Mouse (Mus musculus) liver, embryonic 14.5 days (tissue): ENCODE data around the gene Pfkfb4. TPM values are rescaled to one million over a fixed set of nuclear protein-coding genes. Genes with fewer than 3 reads are reported as not detected.
A peak's percentile ranks its signal among the peaks of the same experiment; 100 is the strongest.

Experiments
- ATAC-seq: fragments of 200-750 bp; cut with Nextera tagmentation; 2 replicates; pipeline ENCODE4 v1.8.0; 2017; ENCODE audit warnings: moderate number of reproducible peaks, mild to moderate bottlenecking, moderate library complexity; ENCODE audit not compliant: insufficient read depth
- DNase-seq, 3 experiments: peaks; one replicate each; pipeline ENCODE4 v3.0.0-alpha.2; 2012 to 2013; ENCODE audit warnings: low read depth in 3 of 3, low spot score in 3 of 3
- H3K27ac ChIP-seq: fragments of 300-500 bp; sonication (generic); 2 replicates; pipeline ENCODE4 v1.5.1; 2014; ENCODE audit warnings: moderate library complexity, mild to moderate bottlenecking, control low read depth, inconsistent platforms
- H3K27me3 ChIP-seq: fragments of 300-500 bp; sonication (generic); 2 replicates; pipeline ENCODE4 v1.6.1; 2014; ENCODE audit warnings: mild to moderate bottlenecking, low read length, moderate library complexity; ENCODE audit not compliant: control insufficient read depth, insufficient read depth
- H3K36me3 ChIP-seq: fragments of 300-500 bp; sonication (generic); replicated peaks from 2 replicates; pipeline ENCODE4 v1.6.1; 2014; ENCODE audit warnings: low read depth; ENCODE audit not compliant: control insufficient read depth, insufficient read depth
- H3K4me1 ChIP-seq, 2 experiments: fragments of 200-500 bp in 1 of 2; fragments of 300-500 bp in 1 of 2; sonication (generic) in 1 of 2; replicated peaks; 2 replicates each; pipeline ENCODE4 v1.6.1; 2012 to 2014; ENCODE audit warnings: antibody characterized with exemption in 1 of 2, inconsistent platforms in 1 of 2, low read length in 1 of 2; ENCODE audit not compliant: control insufficient read depth in 2 of 2, insufficient read depth in 2 of 2
- H3K4me2 ChIP-seq: fragments of 300-500 bp; sonication (generic); 2 replicates; pipeline ENCODE4 v1.6.1; 2014; ENCODE audit warnings: low read depth, mild to moderate bottlenecking, control low read depth, moderate library complexity
- H3K4me3 ChIP-seq, 2 experiments: fragments of 200-500 bp in 1 of 2; fragments of 300-500 bp in 1 of 2; sonication (generic) in 1 of 2; 2 replicates each; pipeline ENCODE4 v1.5.1; 2012 to 2014; ENCODE audit warnings: low read depth in 2 of 2, low read length in 2 of 2, mild to moderate bottlenecking in 2 of 2, control low read depth in 1 of 2, inconsistent platforms in 1 of 2, moderate library complexity in 1 of 2; ENCODE audit not compliant: insufficient read depth in 1 of 2
- H3K9ac ChIP-seq: fragments of 300-500 bp; sonication (generic); replicated peaks from 2 replicates; pipeline ENCODE4 v1.6.1; 2014; ENCODE audit warnings: mild to moderate bottlenecking, control low read depth, moderate library complexity
- H3K9me3 ChIP-seq: fragments of 300-500 bp; sonication (generic); 2 replicates; pipeline ENCODE4 v1.6.1; 2016; ENCODE audit warnings: low read length, mixed read lengths; ENCODE audit not compliant: control insufficient read depth
- CTCF ChIP-seq: IDR thresholded peaks from 2 replicates; pipeline ENCODE4 v1.5.1; 2016; ENCODE audit warnings: antibody characterized with exemption, low read depth, control low read depth
- EP300 ChIP-seq: IDR thresholded peaks from 2 replicates; pipeline ENCODE4 v1.6.1; 2016; ENCODE audit warnings: antibody characterized with exemption, low read depth
- WGBS: fragments of 180-500 bp; shearing (Covaris S2); extraction: QIAGEN DNeasy Blood & Tissue Kit; methylation state at CpG from one replicate; pipeline ENCODE4 v1.1.7; 2014; ENCODE audit not compliant: insufficient replicate concordance; 5-methylcytosine and 5-hydroxymethylcytosine counted together
- polyA plus RNA-seq, 2 experiments: library from polyadenylated mRNA; depleted of rRNA in 1 of 2; stranded (reverse) in 1 of 2; unstranded in 1 of 2; fragments of >200 nt; fragmentation: Nextera tagmentation in 1 of 2; extraction: Ambion mirVana in 1 of 2; gene quantifications; 2 replicates each; pipeline versions ENCODE4 v1.2.1 to v1.2.3; 2012 to 2014

The Pfkfb4 gene
- polyA plus RNA-seq, 2 experiments = 1.9 to 2.1 TPM

- Histone ChIP-seq H3K36me3 (peaks cover 13% of the 10 kb centered on the region), H3K4me2 (peak within 1 kb of the TSS; percentile 95), H3K9me3 (no peaks in the 10 kb centered on the region), H3K27me3 (no peaks in the 10 kb centered on the region), H3K4me1 (peaks cover 4 to 12% of the 10 kb centered on the region in 2 experiments; a peak in 2 of 4 replicates), H3K27ac (peak within 1 kb of the TSS; percentile 87), H3K4me3 (peak within 1 kb of the TSS; percentile 58 to 62), H3K9ac (peak within 1 kb of the TSS; percentile 73)
- peak; percentile 99 for TF ChIP-seq CTCF
- no peak for TF ChIP-seq EP300
- DNase-seq = peak; percentile 71 to 83 (median 76)
- peak; percentile 96 for ATAC-seq
- 2% methylated on average over 15 of the region's 15 CpGs for WGBS
Measured at GRCm38 (mm10) chr9:109059136-109059903, 67.7 kb downstream of the Pfkfb4 start, which contains the start of gene Trex1. Gene Trex1, minus strand, starts transcription at chr9:109059734.

- no peaks in the 10 kb centered on the region for H3K9me3 ChIP-seq
- ATAC-seq (no peak), DNase-seq (no peak)
- H3K9ac ChIP-seq = no peak overlapping the region
- H3K4me3 ChIP-seq = no peak overlapping the region; a peak in 1 of 4 replicates
- H3K27me3 ChIP-seq = no peaks in the 10 kb centered on the region
- no peak for TF ChIP-seq EP300
- TF ChIP-seq CTCF = no peak
- 86% methylated on average over 16 of the region's 16 CpGs for WGBS
- no peak overlapping the region for H3K27ac ChIP-seq
- peaks cover 16% of the 10 kb centered on the region for H3K36me3 ChIP-seq
- peaks cover 4 to 7% of the 10 kb centered on the region in 2 experiments; a peak in 2 of 4 replicates for H3K4me1 ChIP-seq
- H3K4me2 ChIP-seq = no peak overlapping the region
Measured at GRCm38 (mm10) chr9:109060184-109060897, 68.8 kb downstream of the Pfkfb4 start.

DNA sequence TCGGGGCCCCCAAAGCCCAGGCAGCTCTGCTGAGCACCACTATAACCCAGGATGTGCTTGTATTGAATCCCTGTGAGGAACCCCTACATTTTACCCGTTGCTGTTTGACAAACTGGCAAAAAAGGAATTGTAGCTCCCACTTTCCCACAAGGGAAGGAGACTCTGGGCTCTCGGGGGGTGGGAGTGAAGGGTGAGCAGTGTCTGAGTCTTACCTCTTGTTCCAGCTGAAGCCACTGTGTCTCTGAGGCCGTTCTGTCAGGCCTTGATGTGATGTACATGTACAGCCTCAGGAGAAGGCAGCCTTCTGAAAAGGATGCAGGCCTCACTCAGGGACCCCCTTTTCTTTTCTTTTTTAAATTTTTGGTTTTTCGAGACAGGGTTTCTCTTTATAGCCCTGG is 69.3 kb downstream of the Pfkfb4 start:
- no peaks in the 10 kb centered on the region for H3K9me3 ChIP-seq
- H3K36me3 ChIP-seq = peaks cover 18% of the 10 kb centered on the region
- peaks cover 4 to 5% of the 10 kb centered on the region in 2 experiments; a peak in 2 of 4 replicates for H3K4me1 ChIP-seq
- 62% methylated on average over 5 of the region's 5 CpGs for WGBS
- H3K27ac ChIP-seq = no peak overlapping the region
- no peak for TF ChIP-seq CTCF
- TF ChIP-seq EP300 = no peak
- ATAC-seq (no peak), DNase-seq (no peak)
- H3K4me2 ChIP-seq = no peak overlapping the region
- H3K4me3 ChIP-seq = no peak overlapping the region
- no peak overlapping the region for H3K9ac ChIP-seq
- H3K27me3 ChIP-seq = no peaks in the 10 kb centered on the region

DNA sequence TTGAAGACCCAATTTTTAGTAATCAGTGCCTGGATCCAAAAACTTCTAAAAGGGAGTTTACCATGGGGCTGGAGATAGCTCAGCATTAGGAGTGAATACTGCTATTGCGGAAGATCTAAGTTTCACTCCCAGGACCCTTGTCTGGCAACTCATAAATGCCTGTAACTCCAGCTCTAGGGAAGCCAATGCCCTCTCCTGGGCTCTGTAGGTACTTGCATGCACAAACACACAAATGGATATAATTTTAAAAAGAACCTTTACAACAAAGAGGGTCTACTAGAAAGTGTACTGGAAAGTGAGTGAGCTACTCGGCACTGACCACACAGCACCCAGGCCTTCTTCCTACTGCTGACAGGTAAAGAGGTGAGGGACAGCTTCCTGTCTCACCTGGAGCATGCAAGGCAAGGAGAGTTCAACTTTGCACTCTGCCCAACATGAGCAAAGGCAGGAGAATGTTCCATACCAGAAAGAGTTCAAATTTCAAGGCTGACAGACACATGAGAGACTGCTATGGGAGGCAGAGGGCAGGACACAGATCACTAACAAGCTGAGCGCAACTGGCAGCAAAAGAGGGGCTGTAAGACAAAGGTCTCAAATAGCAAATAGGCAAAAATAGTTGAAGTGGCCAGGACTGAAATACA is 76.6 kb downstream of the Pfkfb4 start:
- no peak for DNase-seq
- 85% methylated on average over 3 of the region's 3 CpGs for WGBS

More for the DNA sequence above, 76.6 kb downstream of the Pfkfb4 start:
- Histone ChIP-seq H3K4me2 (no peak overlapping the region), H3K36me3 (peaks cover 35% of the 10 kb centered on the region), H3K27me3 (no peaks in the 10 kb centered on the region), H3K9ac (no peak overlapping the region), H3K27ac (no peak overlapping the region), H3K4me3 (no peak overlapping the region), H3K4me1 (peaks cover 6 to 7% of the 10 kb centered on the region in 2 experiments), H3K9me3 (no peaks in the 10 kb centered on the region)
- ATAC-seq = no peak
- no peak for TF ChIP-seq CTCF
- TF ChIP-seq EP300 = no peak
